Mouse (Mus musculus) brain, embryonic 14.5 days (tissue): ENCODE data around the gene Saa1.

Experiments used
- CTCF ChIP-seq: fragments of 200-500 bp; IDR thresholded peaks from 2 replicates; pipeline ENCODE4 v1.5.1; 2012; ENCODE audit warnings: inconsistent platforms, mild to moderate bottlenecking, moderate library complexity, borderline replicate concordance; ENCODE audit not compliant: insufficient read depth, insufficient read length; ENCODE audit errors: extremely low read depth
- POLR2A ChIP-seq: fragments of 200-500 bp; IDR thresholded peaks from 2 replicates; pipeline ENCODE4 v1.6.1; 2012; ENCODE audit warnings: mild to moderate bottlenecking, inconsistent platforms, borderline replicate concordance; ENCODE audit not compliant: poor library complexity, insufficient read depth, insufficient read length, severe bottlenecking; ENCODE audit errors: extremely low read depth

GRCm38 (mm10) chr7:46718591-46719270 lies 24.0 kb downstream of the Saa1 start:
- TF ChIP-seq CTCF = no peak
- no peak for TF ChIP-seq POLR2A
